Mouse (Mus musculus): ENCODE results near the gene Slc23a4. TPM values are rescaled to one million over a fixed set of nuclear protein-coding genes. Genes with fewer than 3 reads are reported as not detected.

Slc23a4 gene
- total RNA-seq (2018; cell fraction: chromatin; rRNA removed), result 1 to 10 TPM in 14 of 26 experiments, under 1 TPM in 4, not detected in 8; 0.40 to 2.2 (median 1.3) TPM
- total RNA-seq (2018; cell fraction: cytosol; rRNA removed), result under 1 TPM in 5 of 26 experiments, not detected in 21; 0.05 to 0.15 (median 0.10) TPM
- total RNA-seq (2018; cell fraction: nucleus; rRNA removed), result 1 to 10 TPM in 5 of 26 experiments, under 1 TPM in 13, not detected in 8; 0.18 to 1.4 (median 0.72) TPM
- polyA plus RNA-seq (2018), result 0.10 to 0.19 TPM in 2 of 3 replicates, not detected in the other

GRCm38 (mm10) chr6:34988081-34988761 lies at the start of gene Slc23a4:
Gene Slc23a4, minus strand, starts transcription at chr6:34988404.
- no peak within 1 kb of the TSS for H3K4me3 ChIP-seq (ENCODE audit: inconsistent target)
- no peak within 1 kb of the TSS for H3K27ac ChIP-seq
- 30% methylated on average over 20 of the region's 20 CpGs for WGBS (ENCODE audit: missing documents)
- H3K79me2 ChIP-seq (ENCODE audit: inconsistent target), result no peaks in the 10 kb centered on the region
- H3K36me3 ChIP-seq (ENCODE audit: inconsistent target), result no peaks in the 10 kb centered on the region

- no peak overlapping the region for H3K27ac ChIP-seq
- 95% methylated on average over 11 of the region's 11 CpGs for WGBS (ENCODE audit: missing documents)
Observed at GRCm38 (mm10) chr6:35033341-35033740, 45.1 kb upstream of the Slc23a4 start.

GRCm38 (mm10) chr6:35032704-35033103 lies 44.5 kb upstream of the Slc23a4 start:
- Histone ChIP-seq H3K36me3 (ENCODE audit: inconsistent target) (peaks cover 8% of the 10 kb centered on the region; the same call in 1 of the 2 replicates), H3K79me2 (ENCODE audit: inconsistent target) (no peaks in the 10 kb centered on the region), H3K4me3 (ENCODE audit: inconsistent target) (no peak overlapping the region), H3K27ac (no peak overlapping the region)
- 97% methylated on average over 2 of the region's 2 CpGs for WGBS (ENCODE audit: missing documents)

More at GRCm38 (mm10) chr6:35033341-35033740, 45.1 kb upstream of the Slc23a4 start:
- Histone ChIP-seq H3K79me2 (ENCODE audit: inconsistent target) (no peaks in the 10 kb centered on the region), H3K36me3 (ENCODE audit: inconsistent target) (peaks cover 8% of the 10 kb centered on the region; the same call in 1 of the 2 replicates), H3K4me3 (ENCODE audit: inconsistent target) (no peak overlapping the region)

GRCm38 (mm10) chr6:35030811-35031210 lies 42.6 kb upstream of the Slc23a4 start:
- no peaks in the 10 kb centered on the region for H3K79me2 ChIP-seq (ENCODE audit: inconsistent target)
- H3K4me3 ChIP-seq (ENCODE audit: inconsistent target), result no peak overlapping the region
- no peaks in the 10 kb centered on the region for H3K36me3 ChIP-seq (ENCODE audit: inconsistent target)
- 97% methylated on average over 4 of the region's 4 CpGs for WGBS (ENCODE audit: missing documents)
- H3K27ac ChIP-seq, result no peak overlapping the region

- no peak overlapping the region for H3K27ac ChIP-seq
- no peaks in the 10 kb centered on the region for H3K79me2 ChIP-seq (ENCODE audit: inconsistent target)
- no peak overlapping the region for H3K4me3 ChIP-seq (ENCODE audit: inconsistent target)
- WGBS (ENCODE audit: missing documents), result 94% methylated on average over 6 of the region's 6 CpGs
- no peaks in the 10 kb centered on the region for H3K36me3 ChIP-seq (ENCODE audit: inconsistent target)
Observed at GRCm38 (mm10) chr6:35030226-35030625, 42.0 kb upstream of the Slc23a4 start.

GRCm38 (mm10) chr6:35028023-35028422 lies 39.8 kb upstream of the Slc23a4 start:
- Histone ChIP-seq H3K27ac (no peak overlapping the region), H3K36me3 (ENCODE audit: inconsistent target) (peaks cover 7% of the 10 kb centered on the region; the same call in 1 of the 2 replicates), H3K79me2 (ENCODE audit: inconsistent target) (no peaks in the 10 kb centered on the region), H3K4me3 (ENCODE audit: inconsistent target) (no peak overlapping the region)
- 100% methylated on average over 2 of the region's 2 CpGs for WGBS (ENCODE audit: missing documents)

GRCm38 (mm10) chr6:35027257-35027656 lies 39.1 kb upstream of the Slc23a4 start:
- Histone ChIP-seq H3K4me3 (ENCODE audit: inconsistent target) (no peak overlapping the region), H3K36me3 (ENCODE audit: inconsistent target) (peaks cover 15% of the 10 kb centered on the region; the same call in 1 of the 2 replicates), H3K27ac (no peak overlapping the region), H3K79me2 (ENCODE audit: inconsistent target) (no peaks in the 10 kb centered on the region)
- WGBS (ENCODE audit: missing documents), result 95% methylated on average over 6 of the region's 6 CpGs

- no peak overlapping the region for H3K27ac ChIP-seq
- H3K36me3 ChIP-seq (ENCODE audit: inconsistent target), result 0 out of 2 replicates have a peak, but pooled peaks cover 4% of the 10 kb centered on the region
- H3K79me2 ChIP-seq (ENCODE audit: inconsistent target), result no peaks in the 10 kb centered on the region
- WGBS (ENCODE audit: missing documents), result 95% methylated on average over 4 of the region's 5 CpGs
- no peak overlapping the region for H3K4me3 ChIP-seq (ENCODE audit: inconsistent target)
Observed at GRCm38 (mm10) chr6:35016624-35017023, 28.4 kb upstream of the Slc23a4 start.

- no peaks in the 10 kb centered on the region for H3K79me2 ChIP-seq (ENCODE audit: inconsistent target)
- WGBS (ENCODE audit: missing documents), result 100% methylated on average over 1 of the region's 1 CpGs
- H3K27ac ChIP-seq, result no peak overlapping the region
- no peaks in the 10 kb centered on the region for H3K36me3 ChIP-seq (ENCODE audit: inconsistent target)
- no peak overlapping the region for H3K4me3 ChIP-seq (ENCODE audit: inconsistent target)
Observed at GRCm38 (mm10) chr6:35011953-35012352, 23.7 kb upstream of the Slc23a4 start.

GRCm38 (mm10) chr6:35010705-35011104 lies 22.5 kb upstream of the Slc23a4 start:
- no peaks in the 10 kb centered on the region for H3K36me3 ChIP-seq (ENCODE audit: inconsistent target)
- no peak overlapping the region for H3K27ac ChIP-seq
- no peaks in the 10 kb centered on the region for H3K79me2 ChIP-seq (ENCODE audit: inconsistent target)
- H3K4me3 ChIP-seq (ENCODE audit: inconsistent target), result no peak overlapping the region
- 98% methylated on average over 5 of the region's 5 CpGs for WGBS (ENCODE audit: missing documents)

GRCm38 (mm10) chr6:35002261-35002669 lies 14.1 kb upstream of the Slc23a4 start:
- 88% methylated on average over 18 of the region's 18 CpGs for WGBS (ENCODE audit: missing documents)
- Histone ChIP-seq H3K4me3 (ENCODE audit: inconsistent target) (no peak overlapping the region), H3K36me3 (ENCODE audit: inconsistent target) (no peaks in the 10 kb centered on the region), H3K79me2 (ENCODE audit: inconsistent target) (no peaks in the 10 kb centered on the region), H3K27ac (no peak overlapping the region)

GRCm38 (mm10) chr6:34999101-34999500 lies 10.9 kb upstream of the Slc23a4 start:
- no peak overlapping the region for H3K27ac ChIP-seq
- WGBS (ENCODE audit: missing documents), result 70% methylated on average over 4 of the region's 4 CpGs
- H3K36me3 ChIP-seq (ENCODE audit: inconsistent target), result no peaks in the 10 kb centered on the region
- no peak overlapping the region for H3K4me3 ChIP-seq (ENCODE audit: inconsistent target)
- no peaks in the 10 kb centered on the region for H3K79me2 ChIP-seq (ENCODE audit: inconsistent target)

- no peak overlapping the region for H3K27ac ChIP-seq
- H3K79me2 ChIP-seq (ENCODE audit: inconsistent target), result no peaks in the 10 kb centered on the region
- no peak overlapping the region for H3K4me3 ChIP-seq (ENCODE audit: inconsistent target)
- no peaks in the 10 kb centered on the region for H3K36me3 ChIP-seq (ENCODE audit: inconsistent target)
- 90% methylated on average over 4 of the region's 4 CpGs for WGBS (ENCODE audit: missing documents)
Observed at GRCm38 (mm10) chr6:34996496-34996895, 8.3 kb upstream of the Slc23a4 start.

- no peak overlapping the region for H3K27ac ChIP-seq
- 6% methylated on average over 13 of the region's 13 CpGs for WGBS (ENCODE audit: missing documents)
- peak overlapping the region; percentile 3; the same call in 1 of the 2 replicates for H3K4me3 ChIP-seq (ENCODE audit: inconsistent target)
- H3K79me2 ChIP-seq (ENCODE audit: inconsistent target), result no peaks in the 10 kb centered on the region
- H3K36me3 ChIP-seq (ENCODE audit: inconsistent target), result no peaks in the 10 kb centered on the region
Observed at GRCm38 (mm10) chr6:34995265-34995681, 7.1 kb upstream of the Slc23a4 start.

- Histone ChIP-seq H3K79me2 (ENCODE audit: inconsistent target) (no peaks in the 10 kb centered on the region), H3K4me3 (ENCODE audit: inconsistent target) (no peak overlapping the region; the same call in 1 of the 2 replicates), H3K27ac (no peak overlapping the region), H3K36me3 (ENCODE audit: inconsistent target) (no peaks in the 10 kb centered on the region)
- WGBS (ENCODE audit: missing documents), result 18% methylated on average over 5 of the region's 5 CpGs
Observed at GRCm38 (mm10) chr6:34994692-34995091, 6.5 kb upstream of the Slc23a4 start.

All from macrophage (primary cell).